Mouse (Mus musculus) mature B cell (primary cell): ENCODE data around the gene Cry1.

Experiments used
- in situ Hi-C: fragments of 300-500 bp; cut with MboI; formaldehyde crosslinking; loops from 2 replicates; pipeline ENCODE4 v1.14.3; 2019

Gene Cry1

GRCm38 (mm10) chr10:85161745-85162351 is 23.0 kb downstream of the Cry1 start:
- in situ Hi-C loops = no loop called here

GRCm38 (mm10) chr10:85159989-85160619 is 24.8 kb downstream of the Cry1 start:
- in situ Hi-C loops = no loop called here

GRCm38 (mm10) chr10:85157451-85157850 is 27.4 kb downstream of the Cry1 start:
- in situ Hi-C loops = no loop called here

- in situ Hi-C loops = no loop called here
Observed at GRCm38 (mm10) chr10:85154195-85154594, 30.7 kb downstream of the Cry1 start.

GRCm38 (mm10) chr10:85149226-85149625 is 35.6 kb downstream of the Cry1 start:
- in situ Hi-C loops = no loop called here

- in situ Hi-C loops = no loop called here
Observed at GRCm38 (mm10) chr10:85146282-85146681, 38.6 kb downstream of the Cry1 start.

- in situ Hi-C loops = no loop called here
Observed at GRCm38 (mm10) chr10:85141465-85141864, 43.4 kb downstream of the Cry1 start.

GRCm38 (mm10) chr10:85136573-85136972 is 48.3 kb downstream of the Cry1 start:
- in situ Hi-C loops = no loop called here

GRCm38 (mm10) chr10:85128453-85128852 is 56.4 kb downstream of the Cry1 start:
- in situ Hi-C loops = no loop called here

- in situ Hi-C loops = no loop called here
Observed at GRCm38 (mm10) chr10:85127395-85128287, 57.2 kb downstream of the Cry1 start, which contains the start of gene Mterf2. TSS of gene Mterf2 (minus strand) at chr10:85128027.

- in situ Hi-C loops = no loop called here
Observed at GRCm38 (mm10) chr10:85125184-85125583, 59.7 kb downstream of the Cry1 start.

GRCm38 (mm10) chr10:85114409-85114808 is 70.5 kb downstream of the Cry1 start:
- in situ Hi-C loops = no loop called here

- in situ Hi-C loops = no loop called here
Observed at GRCm38 (mm10) chr10:85103085-85103885, 81.6 kb downstream of the Cry1 start.

GRCm38 (mm10) chr10:85102247-85103084 is 82.4 kb downstream of the Cry1 start, which contains the start of the genes Fhl4 and Tmem263:
TSS of gene Fhl4 (minus strand) at chr10:85102495.
TSS of gene Tmem263 (plus strand) at chr10:85102627.
- in situ Hi-C loops = no loop called here

- in situ Hi-C loops = no loop called here
Observed at GRCm38 (mm10) chr10:85101841-85102240, 83.0 kb downstream of the Cry1 start.
